Mouse (Mus musculus) heart, embryonic 11.5 days (tissue): Measurements from ENCODE around the gene Ankrd39. TPM values are rescaled to one million over a fixed set of nuclear protein-coding genes. Genes with fewer than 3 reads are reported as not detected.
"Not testable (repeated sequence)": the region's sequence is repeated elsewhere in the genome, so short reads cannot be mapped to it uniquely, and the experiment has no call there.

Source experiments
- ATAC-seq: fragments of 200-750 bp; cut with Nextera tagmentation; replicated peaks from 2 replicates; pipeline ENCODE4 v1.8.0; 2017; ENCODE audit warnings: moderate library complexity; ENCODE audit not compliant: insufficient number of reproducible peaks, low FRiP score, low TSS enrichment
- H3K27ac ChIP-seq: fragments of 300-500 bp; sonication (generic); 2 replicates; pipeline ENCODE4 v1.5.1; 2014; ENCODE audit warnings: mild to moderate bottlenecking, low read depth, low read length
- H3K27me3 ChIP-seq: fragments of 300-500 bp; sonication (generic); 2 replicates; pipeline ENCODE4 v1.6.1; 2014; ENCODE audit warnings: mild to moderate bottlenecking, low read length, mixed read lengths; ENCODE audit not compliant: control insufficient read depth, insufficient read depth
- H3K36me3 ChIP-seq: fragments of 300-500 bp; sonication (generic); 2 replicates; pipeline ENCODE4 v1.6.1; 2014; ENCODE audit warnings: mild to moderate bottlenecking, low read length, moderate library complexity, mixed read lengths; ENCODE audit not compliant: control insufficient read depth, insufficient read depth
- H3K4me1 ChIP-seq: fragments of 300-500 bp; sonication (generic); 2 replicates; pipeline ENCODE4 v1.6.1; 2014; ENCODE audit warnings: low read length; ENCODE audit not compliant: control insufficient read depth, insufficient read depth
- H3K4me2 ChIP-seq: fragments of 300-500 bp; sonication (generic); 2 replicates; pipeline ENCODE4 v1.6.1; 2014; ENCODE audit warnings: mild to moderate bottlenecking, moderate library complexity
- H3K4me3 ChIP-seq: fragments of 300-500 bp; sonication (generic); 2 replicates; pipeline ENCODE4 v1.5.1; 2014; ENCODE audit warnings: low read depth, low read length
- H3K9ac ChIP-seq: fragments of 300-500 bp; sonication (generic); 2 replicates; pipeline ENCODE4 v1.6.1; 2014; ENCODE audit warnings: mild to moderate bottlenecking, low read depth, low read length, moderate library complexity
- H3K9me3 ChIP-seq: fragments of 300-500 bp; sonication (generic); replicated peaks from 2 replicates; pipeline ENCODE4 v1.6.1; 2016; ENCODE audit warnings: low read length; ENCODE audit not compliant: control insufficient read depth
- WGBS: fragments of 180-500 bp; shearing (Covaris S2); extraction: QIAGEN DNeasy Blood & Tissue Kit; methylation state at CpG from one replicate; pipeline ENCODE4 v1.1.7; 2014; ENCODE audit not compliant: insufficient replicate concordance; 5-methylcytosine and 5-hydroxymethylcytosine counted together
- polyA plus RNA-seq: library from polyadenylated mRNA; unstranded; fragments of >200 nt; fragmentation: Nextera tagmentation; extraction: Ambion mirVana; gene quantifications from 2 replicates; pipeline ENCODE4 v1.2.1, GENCODE M21; 2014

Gene Ankrd39
- polyA plus RNA-seq, 1 experiment from 2014 or later, result 25.1 TPM

DNA sequence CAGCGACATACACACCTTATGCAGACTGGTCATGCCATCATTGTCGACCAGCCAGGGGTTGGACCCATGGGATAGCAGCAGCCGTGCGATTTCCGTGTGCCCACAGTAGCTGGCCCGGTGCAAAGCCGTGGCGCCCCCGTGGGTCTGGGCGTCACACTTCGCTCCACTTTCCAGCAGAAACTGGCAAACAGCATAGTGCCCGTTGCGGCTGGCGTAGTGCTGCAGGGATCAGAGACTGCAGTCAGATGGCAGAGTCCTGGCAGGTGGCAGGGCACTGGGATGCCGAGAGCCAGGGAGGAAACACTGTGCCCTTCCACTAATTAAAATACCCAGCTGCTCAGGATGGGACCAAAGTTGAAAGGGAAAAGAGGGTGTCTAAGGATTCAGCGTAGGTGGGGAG is 5.4 kb downstream of the Ankrd39 start:
- H3K4me1 ChIP-seq, result peaks cover 18% of the 10 kb centered on the region
- no peaks in the 10 kb centered on the region for H3K9me3 ChIP-seq
- H3K27ac ChIP-seq, result no peak overlapping the region
- no peak overlapping the region for H3K9ac ChIP-seq
- 88% methylated on average over 16 of the region's 16 CpGs for WGBS
- no peak for ATAC-seq
- H3K36me3 ChIP-seq, result peaks cover 12% of the 10 kb centered on the region
- no peak overlapping the region for H3K4me3 ChIP-seq
- H3K27me3 ChIP-seq, result no peaks in the 10 kb centered on the region
- H3K4me2 ChIP-seq, result no peak overlapping the region

GRCm38 (mm10) chr1:36540807-36541206 is 6.4 kb downstream of the Ankrd39 start:
- no peaks in the 10 kb centered on the region for H3K27me3 ChIP-seq
- H3K9ac ChIP-seq, result no peak overlapping the region
- H3K4me3 ChIP-seq, result no peak overlapping the region
- H3K36me3 ChIP-seq, result peaks cover 12% of the 10 kb centered on the region
- 90% methylated on average over 12 of the region's 12 CpGs for WGBS
- H3K9me3 ChIP-seq, result no peaks in the 10 kb centered on the region
- H3K27ac ChIP-seq, result no peak overlapping the region
- no peak overlapping the region for H3K4me2 ChIP-seq
- ATAC-seq, result no peak
- H3K4me1 ChIP-seq, result peaks cover 20% of the 10 kb centered on the region

DNA sequence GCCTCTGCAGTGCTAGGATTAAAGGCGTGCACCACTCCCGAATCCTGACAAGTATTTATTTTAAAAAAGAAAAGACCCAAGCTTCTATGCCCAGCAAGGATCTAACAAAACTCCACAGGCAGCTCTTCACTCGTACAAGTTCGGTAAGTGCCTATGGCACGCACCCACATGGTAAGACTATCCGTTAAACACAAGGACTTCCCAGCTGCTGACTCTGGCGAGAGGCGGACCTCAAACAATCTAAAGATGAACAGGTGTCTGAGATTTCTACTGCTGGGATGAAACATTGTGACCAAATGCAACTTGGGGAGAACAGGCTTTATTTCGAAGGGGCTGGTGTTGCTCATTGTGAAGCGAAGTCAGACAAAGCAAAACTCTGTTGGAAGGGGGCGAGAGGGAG is 7.1 kb downstream of the Ankrd39 start:
- Histone ChIP-seq H3K9ac (no peak overlapping the region), H3K4me3 (no peak overlapping the region), H3K9me3 (no peaks in the 10 kb centered on the region), H3K4me2 (no peak overlapping the region), H3K4me1 (peaks cover 25% of the 10 kb centered on the region), H3K27me3 (no peaks in the 10 kb centered on the region), H3K36me3 (peaks cover 12% of the 10 kb centered on the region), H3K27ac (no peak overlapping the region)
- WGBS, result 91% methylated on average over 11 of the region's 11 CpGs
- no peak for ATAC-seq

DNA sequence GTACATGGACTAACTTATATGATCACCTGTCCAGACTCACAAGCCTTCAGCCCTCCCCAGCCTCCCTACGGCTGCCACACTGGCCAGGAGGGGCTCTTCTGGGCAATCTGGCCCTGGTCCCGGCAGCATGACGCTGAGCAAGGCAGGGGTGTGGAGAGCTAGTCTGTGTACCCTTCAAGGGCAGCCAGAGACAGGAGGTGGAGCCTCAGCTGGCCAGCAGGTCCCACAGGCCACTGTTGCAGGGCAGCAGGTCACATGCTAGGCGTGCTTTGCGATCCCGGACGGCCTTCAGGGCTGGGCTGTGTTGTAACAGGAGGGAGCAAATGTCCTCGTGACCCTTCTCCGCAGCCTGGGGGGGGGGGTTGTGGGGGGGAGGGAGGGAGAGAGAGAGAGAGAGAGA is 8.1 kb downstream of the Ankrd39 start, which contains the start of gene Gm42417:
Gene Gm42417, minus strand, starts transcription at position 244 of the 400 bp plus-strand sequence.
- Histone ChIP-seq H3K4me1 (peaks cover 29% of the 10 kb centered on the region), H3K9ac (peak within 1 kb of the TSS; percentile 22; the same call in 1 of the 2 replicates), H3K27ac (peak within 1 kb of the TSS; percentile 71), H3K4me3 (no peak within 1 kb of the TSS), H3K36me3 (peaks cover 12% of the 10 kb centered on the region), H3K4me2 (no peak within 1 kb of the TSS), H3K27me3 (no peaks in the 10 kb centered on the region), H3K9me3 (no peaks in the 10 kb centered on the region)
- WGBS, result 40% methylated on average over 9 of the region's 9 CpGs
- ATAC-seq, result peak; percentile 69

DNA sequence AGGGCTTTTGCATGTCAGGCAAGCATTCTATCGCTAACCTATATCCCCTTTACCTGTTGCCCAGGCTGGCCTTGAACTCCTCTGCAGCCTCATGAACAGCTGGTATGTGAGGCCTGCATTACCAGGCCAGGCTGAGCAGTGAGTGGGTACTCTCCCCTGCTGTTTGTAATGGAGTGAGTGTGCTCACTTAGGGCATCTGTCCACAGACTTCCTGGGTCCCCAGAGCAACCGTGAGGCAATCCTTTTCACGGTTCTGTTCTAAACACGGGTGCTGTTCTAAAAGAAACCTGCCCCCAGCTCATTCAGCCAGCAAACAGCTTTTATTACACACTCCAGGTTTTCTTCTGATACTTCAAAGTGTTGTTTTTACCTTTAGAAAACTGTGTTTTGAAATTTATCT is 8.5 kb downstream of the Ankrd39 start:
- WGBS, result 78% methylated on average over 4 of the region's 4 CpGs
- H3K9ac ChIP-seq, result no peak overlapping the region
- H3K36me3 ChIP-seq, result peaks cover 12% of the 10 kb centered on the region
- H3K4me2 ChIP-seq, result no peak overlapping the region
- no peak for ATAC-seq
- H3K27me3 ChIP-seq, result no peaks in the 10 kb centered on the region
- peak overlapping the region; percentile 71 for H3K27ac ChIP-seq
- H3K4me3 ChIP-seq, result no peak overlapping the region
- H3K4me1 ChIP-seq, result peaks cover 33% of the 10 kb centered on the region
- no peaks in the 10 kb centered on the region for H3K9me3 ChIP-seq

GRCm38 (mm10) chr1:36536783-36537182 is 10.5 kb downstream of the Ankrd39 start, which contains the start of gene Ankrd23:
TSS of gene Ankrd23 (minus strand) at chr1:36536883.
- 78% methylated on average over 9 of the region's 9 CpGs for WGBS
- H3K4me3 ChIP-seq, H3K9me3 ChIP-seq, ATAC-seq, H3K9ac ChIP-seq, H3K27me3 ChIP-seq, H3K4me2 ChIP-seq: not testable (repeated sequence)
- H3K27ac ChIP-seq, result peak within 1 kb of the TSS; percentile 48
- peaks cover 11% of the 10 kb centered on the region for H3K36me3 ChIP-seq
- H3K4me1 ChIP-seq, result peaks cover 30% of the 10 kb centered on the region

DNA sequence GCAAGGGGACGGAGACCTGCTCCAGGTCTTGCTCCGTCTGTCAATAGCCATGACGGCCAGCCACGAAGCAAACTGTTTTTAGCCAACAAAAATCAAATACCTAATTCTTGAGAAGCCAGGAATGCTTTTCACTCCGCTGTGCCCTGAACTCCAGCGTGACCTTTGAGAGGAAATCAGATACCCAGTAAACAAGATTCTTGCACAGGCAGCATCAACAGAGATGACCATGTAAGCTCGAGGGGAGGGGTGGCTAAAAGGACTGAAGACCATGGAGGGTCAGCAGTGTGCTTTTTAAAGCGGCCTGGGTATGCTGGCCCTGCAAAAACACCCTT is 10.9 kb downstream of the Ankrd39 start:
- no peak for ATAC-seq
- peak overlapping the region; percentile 48 for H3K27ac ChIP-seq
- peaks cover 6% of the 10 kb centered on the region for H3K36me3 ChIP-seq
- H3K4me2 ChIP-seq, result no peak overlapping the region
- H3K4me3 ChIP-seq, result no peak overlapping the region
- WGBS, result 38% methylated on average over 8 of the region's 8 CpGs
- H3K9me3 ChIP-seq, result no peaks in the 10 kb centered on the region
- peaks cover 32% of the 10 kb centered on the region for H3K4me1 ChIP-seq
- no peak overlapping the region for H3K9ac ChIP-seq
- H3K27me3 ChIP-seq, result no peaks in the 10 kb centered on the region

GRCm38 (mm10) chr1:36535477-36536396 is 11.5 kb downstream of the Ankrd39 start:
- ATAC-seq, result no peak
- H3K9me3 ChIP-seq, result no peaks in the 10 kb centered on the region
- H3K4me2 ChIP-seq, result no peak overlapping the region
- no peak overlapping the region for H3K4me3 ChIP-seq
- WGBS, result 73% methylated on average over 11 of the region's 11 CpGs
- peaks cover 32% of the 10 kb centered on the region for H3K4me1 ChIP-seq
- no peaks in the 10 kb centered on the region for H3K27me3 ChIP-seq
- H3K36me3 ChIP-seq, result peaks cover 3% of the 10 kb centered on the region
- H3K9ac ChIP-seq, result no peak overlapping the region
- peak overlapping the region; percentile 48 for H3K27ac ChIP-seq
